Mouse (Mus musculus) embryonic fibroblast, embryonic 13.5 days (primary cell): ENCODE measurements at regions not wholly inside any gene's neighbourhood (a gene's known extent, or its start where the extent isn't known, plus 50 kb on each side); places are given as distances from the start of the nearest gene placed in this dataset.

Experiments used
- CTCF ChIP-seq: IDR thresholded peaks from 2 replicates; pipeline ENCODE4 v1.5.1; 2011; ENCODE audit warnings: mild to moderate bottlenecking, control low read depth, low read length, moderate library complexity, borderline replicate concordance; ENCODE audit not compliant: insufficient read depth
- POLR2A ChIP-seq: IDR thresholded peaks from 2 replicates; pipeline ENCODE4 v1.6.1; 2011; ENCODE audit warnings: low read depth, mild to moderate bottlenecking, control low read depth, low read length, moderate library complexity

- no peak for TF ChIP-seq POLR2A
- no peak for TF ChIP-seq CTCF
These were observed 257.3 kb upstream of the Onecut1 start for GRCm38 (mm10) chr9:74604415-74604814.
